Mouse (Mus musculus) forebrain, embryonic 14.5 days (tissue): ENCODE results near the gene 1110051M20Rik. TPM values are rescaled to one million over a fixed set of nuclear protein-coding genes. Genes with fewer than 3 reads are reported as not detected.

Experiments used
- ATAC-seq: fragments of 200-750 bp; cut with Nextera tagmentation; 2 replicates; pipeline ENCODE4 v1.8.0; 2017; ENCODE audit warnings: mild to moderate bottlenecking, moderate library complexity
- DNase-seq: peaks from one replicate; pipeline ENCODE4 v3.0.0-alpha.2; 2015; ENCODE audit warnings: low spot score
- H3K27ac ChIP-seq: fragments of 300-500 bp; sonication (generic); 2 replicates; pipeline ENCODE4 v1.5.1; 2014; ENCODE audit warnings: low read depth, mild to moderate bottlenecking, control low read depth, low read length, moderate library complexity
- H3K27me3 ChIP-seq: fragments of 300-500 bp; sonication (generic); replicated peaks from 2 replicates; pipeline ENCODE4 v1.6.1; 2014; ENCODE audit warnings: low read length, control low read depth, mixed read lengths; ENCODE audit not compliant: control insufficient read depth, insufficient read depth
- H3K36me3 ChIP-seq: fragments of 300-500 bp; sonication (generic); 2 replicates; pipeline ENCODE4 v1.6.1; 2014; ENCODE audit warnings: low read length, control low read depth; ENCODE audit not compliant: control insufficient read depth, insufficient read depth
- H3K4me1 ChIP-seq: fragments of 300-500 bp; sonication (generic); 2 replicates; pipeline ENCODE4 v1.6.1; 2014; ENCODE audit warnings: antibody characterized with exemption, low read length, control low read depth; ENCODE audit not compliant: control insufficient read depth, insufficient read depth
- H3K4me2 ChIP-seq: fragments of 300-500 bp; sonication (generic); 2 replicates; pipeline ENCODE4 v1.6.1; 2014; ENCODE audit warnings: mild to moderate bottlenecking, control low read depth, low read length
- H3K4me3 ChIP-seq: fragments of 300-500 bp; sonication (generic); 2 replicates; pipeline ENCODE4 v1.5.1; 2014; ENCODE audit warnings: low read depth, low read length, control low read depth
- H3K9ac ChIP-seq: fragments of 300-500 bp; sonication (generic); 2 replicates; pipeline ENCODE4 v1.6.1; 2014; ENCODE audit warnings: mild to moderate bottlenecking, low read length, control low read depth, moderate library complexity
- H3K9me3 ChIP-seq: fragments of 300-500 bp; sonication (generic); replicated peaks from 2 replicates; pipeline ENCODE4 v1.6.1; 2016; ENCODE audit warnings: low read length, control low read depth, mixed read lengths; ENCODE audit not compliant: control insufficient read depth
- WGBS: fragments of 180-500 bp; shearing (Covaris S2); extraction: QIAGEN DNeasy Blood & Tissue Kit; methylation state at CpG from one replicate; pipeline ENCODE4 v1.1.7; 2014; 5-methylcytosine and 5-hydroxymethylcytosine counted together
- polyA plus RNA-seq: library from polyadenylated mRNA; unstranded; fragments of >200 nt; fragmentation: Nextera tagmentation; extraction: Ambion mirVana; gene quantifications from 2 replicates; pipeline ENCODE4 v1.2.1, GENCODE M21; 2014

The 1110051M20Rik gene
- polyA plus RNA-seq, 1 experiment from 2014 or later, result 170 TPM

DNA sequence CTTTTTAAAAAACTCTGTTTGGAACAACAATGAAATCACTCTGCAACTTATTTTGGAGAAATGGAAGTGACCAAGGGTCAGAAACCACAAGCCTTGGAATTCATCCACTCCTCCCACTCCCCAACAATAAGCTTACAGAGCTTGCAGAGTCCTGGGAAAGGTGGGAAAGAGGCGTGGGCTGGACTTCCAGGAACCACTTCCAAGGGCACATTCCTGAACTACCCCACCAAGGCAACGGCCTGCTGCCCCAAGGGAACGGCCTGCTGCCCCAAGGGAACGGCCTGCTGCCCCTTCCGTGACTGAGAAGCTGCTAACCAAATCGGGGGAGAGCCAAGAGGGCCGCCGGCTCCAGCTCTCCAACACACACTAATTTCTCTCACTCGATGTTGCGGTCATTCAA lies 5.2 kb downstream of the 1110051M20Rik start:
- DNase-seq, result no peak
- WGBS, result 89% methylated on average over 10 of the region's 10 CpGs
- Histone ChIP-seq H3K9me3 (no peaks in the 10 kb centered on the region), H3K36me3 (no peaks in the 10 kb centered on the region), H3K4me3 (no peak overlapping the region), H3K9ac (no peak overlapping the region), H3K27me3 (no peaks in the 10 kb centered on the region), H3K4me1 (peaks cover 17% of the 10 kb centered on the region), H3K27ac (no peak overlapping the region), H3K4me2 (no peak overlapping the region)
- no peak for ATAC-seq

DNA sequence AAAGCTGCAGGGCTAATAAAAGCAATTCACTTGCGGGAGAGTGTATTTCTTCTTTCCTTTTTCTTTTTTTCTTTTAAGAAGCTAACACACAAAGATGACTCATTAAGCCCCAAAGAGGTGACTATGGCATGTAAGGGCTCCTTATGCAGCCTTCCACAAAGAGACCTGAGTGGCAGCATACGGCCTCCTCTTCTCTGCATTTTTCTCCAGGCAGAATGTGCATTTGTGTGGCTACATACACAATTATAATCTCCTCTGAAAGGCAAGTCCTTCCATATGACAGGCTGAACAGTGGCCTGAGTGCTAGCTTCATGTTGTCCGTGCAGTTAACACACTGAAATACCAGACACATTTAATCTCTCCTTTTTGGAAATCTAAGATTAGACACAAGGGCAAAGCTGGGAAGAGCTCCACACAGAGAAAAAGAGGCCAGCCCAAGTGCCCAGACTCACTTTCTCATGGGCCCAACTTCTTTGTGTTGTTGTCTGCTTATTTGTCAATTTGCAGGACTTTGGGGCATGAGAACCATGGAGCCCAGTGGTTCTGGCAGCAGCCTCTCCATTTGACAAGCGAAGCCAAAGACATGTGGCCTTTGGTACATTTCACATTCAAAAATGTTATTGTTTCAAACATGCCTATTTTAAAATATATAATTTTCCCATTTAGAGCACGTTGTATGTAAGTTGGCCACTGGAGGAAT lies 7.2 kb downstream of the 1110051M20Rik start:
- Histone ChIP-seq H3K4me2 (no peak overlapping the region), H3K27me3 (no peaks in the 10 kb centered on the region), H3K36me3 (no peaks in the 10 kb centered on the region), H3K9me3 (no peaks in the 10 kb centered on the region), H3K27ac (peak overlapping the region; percentile 74), H3K4me1 (peaks cover 11% of the 10 kb centered on the region), H3K4me3 (no peak overlapping the region), H3K9ac (peak overlapping the region; percentile 35; the same call in 1 of the 2 replicates)
- ATAC-seq (peak; percentile 60), DNase-seq (peak; percentile 43)
- WGBS, result 21% methylated on average over 5 of the region's 5 CpGs

DNA sequence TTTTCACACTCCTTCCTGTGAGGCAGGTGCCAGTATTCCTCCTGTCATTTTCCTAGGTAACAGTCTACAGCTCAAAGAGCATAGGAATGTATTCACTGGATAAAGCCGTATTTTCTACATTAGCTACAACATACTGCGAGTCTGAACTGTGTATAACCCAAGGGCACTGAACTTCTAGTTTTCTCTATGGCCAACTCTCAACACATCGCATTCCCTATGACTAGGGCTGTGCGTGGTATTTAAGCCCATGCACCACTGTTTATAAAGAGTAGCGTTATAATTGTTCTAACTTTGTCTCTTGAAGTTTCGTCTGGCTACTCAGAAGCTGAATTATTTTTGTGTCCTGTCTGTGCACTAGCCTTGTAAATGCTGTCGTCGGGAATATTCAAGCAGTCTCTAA lies 7.8 kb downstream of the 1110051M20Rik start:
- WGBS, result 19% methylated on average over 8 of the region's 8 CpGs
- DNase-seq (no peak), ATAC-seq (peak; percentile 18; the same call in 1 of the 2 replicates)
- Histone ChIP-seq H3K4me2 (no peak overlapping the region), H3K9ac (no peak overlapping the region), H3K9me3 (no peaks in the 10 kb centered on the region), H3K36me3 (no peaks in the 10 kb centered on the region), H3K4me3 (no peak overlapping the region), H3K4me1 (peaks cover 11% of the 10 kb centered on the region), H3K27me3 (no peaks in the 10 kb centered on the region), H3K27ac (peak overlapping the region; percentile 74)

DNA sequence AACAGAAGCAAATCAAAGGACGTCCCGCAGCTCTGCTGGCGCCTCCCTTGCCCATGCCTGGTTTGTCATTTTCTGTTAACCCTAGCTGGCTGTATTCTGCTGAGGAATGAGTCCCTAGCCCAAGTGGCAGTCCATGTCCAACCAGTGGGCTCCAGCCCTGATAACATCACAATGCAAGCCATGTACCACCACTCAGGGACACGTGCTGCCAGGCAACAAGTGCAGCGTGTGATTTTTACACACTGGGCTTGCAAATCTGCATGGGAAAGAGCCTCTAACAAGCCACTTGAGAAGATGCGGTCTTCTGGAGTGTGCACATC lies 13.9 kb downstream of the 1110051M20Rik start:
- Histone ChIP-seq H3K4me3 (no peak overlapping the region), H3K4me2 (peak overlapping the region; percentile 28; the same call in 1 of the 2 replicates), H3K4me1 (peaks cover 24% of the 10 kb centered on the region), H3K36me3 (no peaks in the 10 kb centered on the region), H3K9me3 (no peaks in the 10 kb centered on the region), H3K27me3 (no peaks in the 10 kb centered on the region), H3K27ac (peak overlapping the region; percentile 81), H3K9ac (no peak overlapping the region; the same call in 1 of the 2 replicates)
- 4% methylated on average over 6 of the region's 6 CpGs for WGBS
- DNase-seq (peak; percentile 71), ATAC-seq (peak; percentile 87)

DNA sequence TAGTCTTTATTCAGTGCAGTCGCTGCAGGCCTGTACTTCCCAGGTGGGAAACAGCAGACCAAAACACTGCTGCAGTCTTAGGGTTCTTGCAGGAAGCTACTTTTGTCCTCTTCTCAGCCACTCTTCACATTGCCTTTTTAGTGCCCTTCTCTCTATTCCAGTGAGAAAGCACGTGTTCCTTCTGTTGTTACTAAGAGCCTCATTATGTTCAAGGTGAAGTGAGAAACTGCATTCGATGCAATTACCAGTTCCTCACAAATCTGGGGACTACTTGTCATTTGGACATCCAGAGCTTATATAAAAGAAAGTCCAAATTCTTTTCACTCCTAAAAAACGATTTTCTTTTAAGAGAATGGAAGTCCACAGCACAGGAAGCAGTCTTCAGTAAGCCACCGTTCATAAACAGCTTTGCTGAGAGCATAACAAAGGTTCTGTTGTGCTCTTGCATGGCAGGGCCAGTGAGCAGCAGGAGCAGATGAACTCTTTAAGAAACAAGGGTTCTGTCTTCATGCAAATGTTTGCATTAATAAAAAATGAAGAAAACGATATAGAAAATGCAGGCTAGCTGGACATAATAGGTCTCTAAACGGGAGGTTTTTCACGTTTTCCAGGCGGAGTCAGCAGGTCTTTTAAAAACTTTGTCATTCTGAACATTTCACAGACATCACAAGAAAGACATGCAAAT lies 14.4 kb downstream of the 1110051M20Rik start:
- Histone ChIP-seq H3K4me1 (peaks cover 24% of the 10 kb centered on the region), H3K9ac (peak overlapping the region; percentile 41), H3K36me3 (no peaks in the 10 kb centered on the region), H3K9me3 (no peaks in the 10 kb centered on the region), H3K4me2 (peak overlapping the region; percentile 28; the same call in 1 of the 2 replicates), H3K27me3 (no peaks in the 10 kb centered on the region), H3K27ac (peak overlapping the region; percentile 81), H3K4me3 (no peak overlapping the region)
- WGBS, result 3% methylated on average over 9 of the region's 9 CpGs
- DNase-seq (peak; percentile 69), ATAC-seq (peak; percentile 79)

DNA sequence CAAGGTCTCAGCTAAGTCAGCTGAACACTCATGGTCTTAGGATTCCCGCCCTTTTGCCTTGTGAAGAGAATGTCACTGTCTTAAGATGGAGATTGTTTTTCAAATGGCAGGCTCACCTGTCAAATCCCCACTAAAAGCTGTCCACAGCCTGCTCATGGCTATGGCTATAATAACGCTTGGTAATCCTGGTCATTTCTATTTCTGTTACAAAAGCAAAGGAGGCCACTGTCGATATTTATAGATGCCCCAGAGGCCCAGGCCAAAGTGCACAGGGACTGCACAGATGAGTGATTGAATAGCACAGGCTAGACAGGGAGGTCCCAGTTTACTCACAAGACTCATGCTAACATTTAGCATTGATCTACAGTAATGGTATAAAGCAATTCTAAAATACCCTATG lies 15.4 kb downstream of the 1110051M20Rik start:
- Histone ChIP-seq H3K9ac (no peak overlapping the region), H3K4me1 (peaks cover 24% of the 10 kb centered on the region), H3K4me2 (no peak overlapping the region), H3K36me3 (no peaks in the 10 kb centered on the region), H3K27me3 (no peaks in the 10 kb centered on the region), H3K9me3 (no peaks in the 10 kb centered on the region), H3K4me3 (no peak overlapping the region), H3K27ac (peak overlapping the region; percentile 81)
- WGBS, result 79% methylated on average over 3 of the region's 3 CpGs
- DNase-seq (no peak), ATAC-seq (no peak)

DNA sequence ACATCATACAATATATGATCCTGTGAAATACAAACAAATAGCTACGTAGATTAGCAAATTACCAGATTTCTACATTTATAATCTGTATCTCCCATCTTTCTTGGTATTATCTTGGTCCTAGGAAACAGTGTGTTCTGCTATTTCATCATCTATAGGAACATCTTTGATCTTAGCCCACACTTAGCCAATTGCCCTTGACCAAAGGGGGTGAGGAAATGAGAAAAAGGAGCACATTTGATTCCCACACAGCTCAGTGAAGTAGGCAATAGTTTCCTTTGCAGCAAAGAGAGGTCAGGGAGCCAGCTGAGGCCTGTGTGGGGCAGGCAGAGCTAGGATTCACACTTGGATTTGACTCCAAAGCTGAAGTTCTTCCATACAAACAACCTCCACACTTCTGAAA lies 18.2 kb downstream of the 1110051M20Rik start:
- Histone ChIP-seq H3K4me1 (peaks cover 24% of the 10 kb centered on the region), H3K4me3 (no peak overlapping the region), H3K9ac (no peak overlapping the region), H3K27ac (no peak overlapping the region), H3K4me2 (no peak overlapping the region), H3K9me3 (no peaks in the 10 kb centered on the region), H3K27me3 (no peaks in the 10 kb centered on the region), H3K36me3 (no peaks in the 10 kb centered on the region)
- 88% methylated on average over 1 of the region's 1 CpGs for WGBS
- no peak for DNase-seq
- no peak for ATAC-seq

DNA sequence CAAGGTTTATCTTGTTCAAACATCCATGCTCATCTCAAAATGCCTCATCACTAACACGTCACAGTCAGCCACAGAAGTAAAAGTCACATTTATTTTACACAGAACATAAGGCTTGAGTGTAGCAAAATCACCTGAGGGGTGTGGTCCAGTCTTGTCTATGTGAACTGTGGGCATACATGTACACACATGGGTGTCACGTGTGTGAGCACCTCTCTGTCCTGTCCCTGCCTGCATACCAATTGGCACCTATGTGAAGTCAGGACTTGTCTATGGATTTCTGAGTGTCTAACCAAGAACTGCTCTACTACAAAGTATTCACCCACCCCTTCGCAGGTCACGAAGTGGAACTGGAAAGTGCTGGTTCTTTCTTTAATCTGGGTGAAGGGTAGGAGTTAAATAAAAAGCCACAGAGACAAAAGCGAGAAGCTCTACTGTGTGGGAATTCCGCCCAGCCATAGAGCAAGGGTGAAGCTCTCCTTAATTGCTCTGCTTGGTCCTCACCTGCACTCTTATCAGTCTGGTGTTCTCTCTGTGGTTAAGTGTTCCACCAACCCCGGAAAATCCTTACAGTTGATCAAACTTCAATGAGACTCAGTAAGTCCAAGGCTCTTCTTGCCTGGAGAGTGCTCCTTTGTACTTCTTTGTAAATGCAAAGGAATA lies 20.3 kb downstream of the 1110051M20Rik start:
- ATAC-seq, result no peak
- no peak overlapping the region for H3K4me2 ChIP-seq
- H3K9ac ChIP-seq, result no peak overlapping the region

DNA sequence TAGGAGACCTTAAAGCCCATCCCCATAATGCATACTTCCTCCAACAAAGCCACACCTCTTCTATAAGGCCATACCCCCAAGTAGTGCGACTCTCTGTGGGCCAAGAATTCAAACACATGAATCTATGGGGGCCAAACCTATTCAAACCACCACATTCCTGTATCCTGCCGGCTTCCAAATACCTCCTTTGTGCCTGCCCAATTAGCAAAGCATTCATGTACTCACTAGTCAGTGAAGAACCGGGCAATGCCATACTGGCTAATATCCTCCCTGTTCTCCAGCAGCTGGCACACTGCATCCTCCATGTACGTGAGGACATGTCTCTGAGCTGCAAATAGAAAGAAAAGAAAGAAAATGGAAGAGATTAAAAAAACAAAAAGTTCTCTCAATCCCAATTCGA lies 22.9 kb downstream of the 1110051M20Rik start:
- H3K36me3 ChIP-seq, result no peaks in the 10 kb centered on the region
- no peak overlapping the region for H3K4me2 ChIP-seq
- H3K9ac ChIP-seq, result no peak overlapping the region
- H3K27ac ChIP-seq, result no peak overlapping the region
- H3K4me1 ChIP-seq, result no peaks in the 10 kb centered on the region
- H3K9me3 ChIP-seq, result no peaks in the 10 kb centered on the region
- H3K4me3 ChIP-seq, result no peak overlapping the region
- WGBS, result 22% methylated on average over 5 of the region's 5 CpGs
- peak; percentile 16 for DNase-seq
- peak; percentile 29; the same call in 1 of the 2 replicates for ATAC-seq
- H3K27me3 ChIP-seq, result no peaks in the 10 kb centered on the region

More for the DNA sequence above, 20.3 kb downstream of the 1110051M20Rik start:
- Histone ChIP-seq H3K27me3 (no peaks in the 10 kb centered on the region), H3K27ac (no peak overlapping the region), H3K4me3 (no peak overlapping the region), H3K9me3 (no peaks in the 10 kb centered on the region), H3K4me1 (peaks cover 3% of the 10 kb centered on the region; the same call in 1 of the 2 replicates), H3K36me3 (no peaks in the 10 kb centered on the region)
- 76% methylated on average over 7 of the region's 7 CpGs for WGBS
- no peak for DNase-seq
